Mouse (Mus musculus) midbrain, embryonic 11.5 days (tissue): ENCODE measurements around the gene Ethe1. TPM values are rescaled to one million over a fixed set of nuclear protein-coding genes. Genes with fewer than 3 reads are reported as not detected.
"Not testable (repeated sequence)": the region's sequence is repeated elsewhere in the genome, so short reads cannot be mapped to it uniquely, and the experiment has no call there.

Experiments used
- ATAC-seq: fragments of 200-750 bp; cut with Nextera tagmentation; 2 replicates; pipeline ENCODE4 v1.8.0; 2017; ENCODE audit warnings: moderate TSS enrichment, moderate library complexity; ENCODE audit not compliant: low FRiP score
- DNase-seq: peaks from one replicate; pipeline ENCODE4 v3.0.0; 2015; ENCODE audit warnings: low spot score; ENCODE audit errors: missing footprints
- H3K27ac ChIP-seq: fragments of 300-500 bp; sonication (generic); 2 replicates; pipeline ENCODE4 v1.5.1; 2014; ENCODE audit warnings: low read depth, low read length
- H3K27me3 ChIP-seq: fragments of 300-500 bp; sonication (generic); 2 replicates; pipeline ENCODE4 v1.6.1; 2014; ENCODE audit warnings: mild to moderate bottlenecking, low read length, moderate library complexity, mixed read lengths; ENCODE audit not compliant: control insufficient read depth, insufficient read depth
- H3K36me3 ChIP-seq: fragments of 300-500 bp; sonication (generic); 2 replicates; pipeline ENCODE4 v1.6.1; 2014; ENCODE audit warnings: mild to moderate bottlenecking, low read length, moderate library complexity, mixed read lengths; ENCODE audit not compliant: control insufficient read depth, insufficient read depth
- H3K4me1 ChIP-seq: fragments of 300-500 bp; sonication (generic); 2 replicates; pipeline ENCODE4 v1.6.1; 2014; ENCODE audit warnings: low read length; ENCODE audit not compliant: control insufficient read depth, insufficient read depth
- H3K4me2 ChIP-seq: fragments of 300-500 bp; sonication (generic); 2 replicates; pipeline ENCODE4 v1.6.1; 2014; ENCODE audit warnings: mild to moderate bottlenecking, moderate library complexity
- H3K4me3 ChIP-seq: fragments of 300-500 bp; sonication (generic); 2 replicates; pipeline ENCODE4 v1.5.1; 2014; ENCODE audit warnings: low read depth, low read length
- H3K9ac ChIP-seq: fragments of 300-500 bp; sonication (generic); 2 replicates; pipeline ENCODE4 v1.6.1; 2014; ENCODE audit warnings: low read length
- H3K9me3 ChIP-seq: fragments of 300-500 bp; sonication (generic); 2 replicates; pipeline ENCODE4 v1.6.1; 2016; ENCODE audit warnings: low read length; ENCODE audit not compliant: control insufficient read depth
- WGBS: fragments of 180-500 bp; shearing (Covaris S2); extraction: QIAGEN DNeasy Blood & Tissue Kit; methylation state at CpG from one replicate; pipeline ENCODE4 v1.1.7; 2014; 5-methylcytosine and 5-hydroxymethylcytosine counted together
- polyA plus RNA-seq: library from polyadenylated mRNA; unstranded; fragments of >200 nt; fragmentation: Nextera tagmentation; extraction: Ambion mirVana; gene quantifications from 2 replicates; pipeline ENCODE4 v1.2.1, GENCODE M21; 2014

Ethe1 gene
- polyA plus RNA-seq, 1 experiment from 2014 or later = 18.8 TPM

- 4% methylated on average over 27 of the region's 27 CpGs for WGBS
- no peak for ATAC-seq
- Histone ChIP-seq H3K27me3 (peaks cover 44% of the 10 kb centered on the region), H3K4me2 (peak overlapping the region; percentile 30), H3K9me3 (no peaks in the 10 kb centered on the region), H3K9ac (no peak overlapping the region), H3K4me3 (peak overlapping the region; percentile 11; the same call in 1 of the 2 replicates), H3K27ac (no peak overlapping the region), H3K4me1 (peaks cover 11% of the 10 kb centered on the region), H3K36me3 (no peaks in the 10 kb centered on the region)
- peak; percentile 94 for DNase-seq
These were observed 25.1 kb downstream of the Ethe1 start for GRCm38 (mm10) chr7:24612308-24612910.

- no peak overlapping the region for H3K4me2 ChIP-seq
- H3K36me3 ChIP-seq = no peaks in the 10 kb centered on the region
- H3K27me3 ChIP-seq = peaks cover 37% of the 10 kb centered on the region
- ATAC-seq (no peak), DNase-seq (peak; percentile 77)
- H3K27ac ChIP-seq = no peak overlapping the region
- WGBS = 74% methylated on average over 13 of the region's 13 CpGs
- H3K4me3 ChIP-seq = no peak overlapping the region
- peaks cover 11% of the 10 kb centered on the region for H3K4me1 ChIP-seq
- no peaks in the 10 kb centered on the region for H3K9me3 ChIP-seq
- no peak overlapping the region for H3K9ac ChIP-seq
These were observed 27.5 kb downstream of the Ethe1 start for GRCm38 (mm10) chr7:24614816-24615215.

GRCm38 (mm10) chr7:24617763-24618162 is 30.4 kb downstream of the Ethe1 start:
- H3K4me1 ChIP-seq = no peaks in the 10 kb centered on the region
- 81% methylated on average over 8 of the region's 8 CpGs for WGBS
- H3K4me3 ChIP-seq = no peak overlapping the region
- H3K36me3 ChIP-seq = no peaks in the 10 kb centered on the region
- no peak overlapping the region for H3K27ac ChIP-seq
- H3K4me2 ChIP-seq = no peak overlapping the region
- H3K9ac ChIP-seq = no peak overlapping the region
- peaks cover 9% of the 10 kb centered on the region for H3K27me3 ChIP-seq
- no peaks in the 10 kb centered on the region for H3K9me3 ChIP-seq
- DNase-seq = peak; percentile 28
- no peak for ATAC-seq

GRCm38 (mm10) chr7:24618374-24618773 is 31.0 kb downstream of the Ethe1 start:
- not testable (repeated sequence) for H3K27me3 ChIP-seq, H3K9ac ChIP-seq, H3K27ac ChIP-seq, H3K4me3 ChIP-seq, H3K4me2 ChIP-seq, H3K36me3 ChIP-seq, DNase-seq, H3K9me3 ChIP-seq, ATAC-seq, H3K4me1 ChIP-seq
- WGBS = 88% methylated on average over 8 of the region's 8 CpGs

- Histone ChIP-seq H3K4me2 (no peak overlapping the region), H3K9me3 (no peaks in the 10 kb centered on the region), H3K27ac (no peak overlapping the region), H3K36me3 (no peaks in the 10 kb centered on the region), H3K4me1 (no peaks in the 10 kb centered on the region), H3K9ac (no peak overlapping the region), H3K4me3 (no peak overlapping the region), H3K27me3 (no peaks in the 10 kb centered on the region)
- 53% methylated on average over 13 of the region's 13 CpGs for WGBS
- ATAC-seq = no peak
- peak; percentile 45 for DNase-seq
These were observed 32.5 kb downstream of the Ethe1 start for GRCm38 (mm10) chr7:24619671-24620397.

- WGBS = 90% methylated on average over 3 of the region's 3 CpGs
- Histone ChIP-seq H3K27me3 (no peaks in the 10 kb centered on the region), H3K4me1 (no peaks in the 10 kb centered on the region), H3K9ac (no peak overlapping the region), H3K36me3 (no peaks in the 10 kb centered on the region), H3K4me3 (no peak overlapping the region), H3K27ac (no peak overlapping the region), H3K4me2 (no peak overlapping the region), H3K9me3 (no peaks in the 10 kb centered on the region)
- ATAC-seq (no peak), DNase-seq (peak; percentile 80)
These were observed 33.9 kb downstream of the Ethe1 start for GRCm38 (mm10) chr7:24621193-24621592.

- H3K9me3 ChIP-seq = no peaks in the 10 kb centered on the region
- no peak overlapping the region for H3K4me3 ChIP-seq
- no peak overlapping the region for H3K27ac ChIP-seq
- H3K36me3 ChIP-seq = no peaks in the 10 kb centered on the region
- H3K27me3 ChIP-seq = no peaks in the 10 kb centered on the region
- H3K4me2 ChIP-seq = no peak overlapping the region
- no peak for DNase-seq
- no peak overlapping the region for H3K9ac ChIP-seq
- no peak for ATAC-seq
- H3K4me1 ChIP-seq = no peaks in the 10 kb centered on the region
- 83% methylated on average over 6 of the region's 6 CpGs for WGBS
These were observed 35.6 kb downstream of the Ethe1 start for GRCm38 (mm10) chr7:24622967-24623366.

GRCm38 (mm10) chr7:24628685-24629610 is 41.6 kb downstream of the Ethe1 start:
- Histone ChIP-seq H3K4me3 (peak overlapping the region; percentile 9; the same call in 1 of the 2 replicates), H3K27me3 (no peaks in the 10 kb centered on the region), H3K4me2 (peak overlapping the region; percentile 41), H3K9ac (peak overlapping the region; percentile 24), H3K36me3 (no peaks in the 10 kb centered on the region), H3K9me3 (no peaks in the 10 kb centered on the region), H3K27ac (no peak overlapping the region), H3K4me1 (no peaks in the 10 kb centered on the region)
- DNase-seq = peak; percentile 97
- WGBS = 10% methylated on average over 30 of the region's 33 CpGs
- peak; percentile 91 for ATAC-seq
